In the genomic region with DNA sequence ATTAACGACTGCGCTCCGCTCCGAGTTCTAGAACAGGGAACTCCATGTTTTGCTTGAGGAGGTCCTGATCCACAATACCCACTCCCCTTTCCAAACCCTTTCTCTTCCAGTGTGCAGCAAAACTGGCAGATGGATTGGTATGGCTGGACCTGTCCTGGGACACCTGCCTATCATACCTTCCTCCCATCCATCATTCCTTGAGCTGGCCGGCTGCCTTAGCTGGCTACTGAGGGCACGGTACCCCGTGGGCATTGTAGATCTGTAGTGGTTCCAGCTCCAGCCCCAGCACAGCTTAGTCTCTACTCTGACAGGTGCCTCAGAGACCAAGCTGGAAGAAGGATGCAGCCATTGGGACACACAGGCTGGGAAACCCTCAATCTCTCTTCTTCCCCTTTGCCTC, we compare ENCODE assay signal across 12 mouse cellular contexts. TPM values are rescaled to one million over a fixed set of nuclear protein-coding genes. Genes with fewer than 3 reads are reported as not detected.
A peak's percentile ranks its signal among the peaks of the same experiment; 100 is the strongest.
DNase-seq lines count a peak whose midpoint lies in the region; ATAC-seq lines count a peak whose summit lies in the region.
"Had no signal": no experiment of that assay in that cellular context is flagged by ENCODE, and none has a peak within 500 bp of the region (broad histone marks: within the 10 kb centered on the region; RNA-seq: fewer than 3 reads in every experiment).

No protein-coding gene starts in this region.

- peak overlapping the region; percentile 77; the same call in 1 of the 2 replicates for H3K9ac ChIP-seq in heart, embryonic 14.5 days (ENCODE audit: low read length)
- H3K9ac ChIP-seq in hindbrain, embryonic 13.5 days = peak overlapping the region; percentile 87
- peak overlapping the region; percentile 85 for H3K9ac ChIP-seq in midbrain, embryonic 13.5 days (replicated peaks)

- intact Hi-C loops in heart, postnatal 10 days (cut with DNase I) = no loop called here
- intact Hi-C loops in left cerebral cortex, postnatal 36 days (cut with DNase I) = no loop called here

- peaks cover 31% of the 10 kb centered on the region in 2 experiments for H3K4me1 ChIP-seq in heart, embryonic 14.5 days (ENCODE audit: control insufficient read depth in 2 of 2, insufficient read depth in 2 of 2, low read length in 2 of 2)
- peaks cover 16% of the 10 kb centered on the region for H3K4me1 ChIP-seq in brown adipose tissue, adult 24 weeks (ENCODE audit: control insufficient read depth, insufficient read depth, insufficient read length, low read length)
- peaks cover 46% of the 10 kb centered on the region for H3K4me1 ChIP-seq in hindbrain, embryonic 13.5 days (replicated peaks)
- peaks cover 43% of the 10 kb centered on the region for H3K4me1 ChIP-seq in midbrain, embryonic 13.5 days (replicated peaks)

- peaks cover 6% of the 10 kb centered on the region; the same call in 1 of the 2 replicates for H3K36me3 ChIP-seq in heart, embryonic 14.5 days (ENCODE audit: control insufficient read depth, insufficient read depth, low read length)
- peaks cover 16% of the 10 kb centered on the region for H3K36me3 ChIP-seq in hindbrain, embryonic 13.5 days
- peaks cover 21% of the 10 kb centered on the region; the same call in 1 of the 2 replicates for H3K36me3 ChIP-seq in midbrain, embryonic 13.5 days

- peak overlapping the region; percentile 81 for H3K4me2 ChIP-seq in heart, embryonic 14.5 days (ENCODE audit: low read length)
- H3K4me2 ChIP-seq in hindbrain, embryonic 13.5 days = peak overlapping the region; percentile 93
- peak overlapping the region; percentile 91 for H3K4me2 ChIP-seq in midbrain, embryonic 13.5 days (replicated peaks)

- DNase-seq in heart, postnatal 10 days = no peak
- no peak for DNase-seq in cerebellum, adult 8-10 months
- DNase-seq in cerebellum, postnatal 4 days (ENCODE audit: low spot score in 2 of 2) = no peak
- no peak for DNase-seq in left cerebral cortex, postnatal 36 days (ENCODE audit: low spot score in 2 of 2)
- DNase-seq: adrenal gland, postnatal 25 days; kidney, adult 8-10 months; thymus, postnatal 36 days had no signal

- peaks cover 11% of the 10 kb centered on the region for H3K27me3 ChIP-seq in heart, embryonic 14.5 days (ENCODE audit: control insufficient read depth, insufficient read depth, low read length)
- peaks cover 50% of the 10 kb centered on the region for H3K27me3 ChIP-seq in hindbrain, embryonic 13.5 days
- H3K27me3 ChIP-seq in midbrain, embryonic 13.5 days = peaks cover 42% of the 10 kb centered on the region

- no peak for ATAC-seq in heart, embryonic 14.5 days (ENCODE audit: insufficient number of reproducible peaks, insufficient read depth, low FRiP score, low read depth)
- no peak for ATAC-seq in hindbrain, embryonic 13.5 days (ENCODE audit: low FRiP score)
- ATAC-seq in midbrain, embryonic 13.5 days = no peak

- no peak overlapping the region for H3K27ac ChIP-seq in heart, embryonic 14.5 days (replicated peaks in 1 of 2; ENCODE audit: control insufficient read depth in 1 of 2, insufficient read depth in 1 of 2, low read depth in 2 of 2, low read length in 2 of 2)
- H3K27ac ChIP-seq in brown adipose tissue, adult 24 weeks (replicated peaks; ENCODE audit: low read depth, low read length) = no peak overlapping the region
- no peak overlapping the region for H3K27ac ChIP-seq in hindbrain, embryonic 13.5 days
- H3K27ac ChIP-seq in midbrain, embryonic 13.5 days = no peak overlapping the region

- 29% methylated on average over 7 of the region's 7 CpGs for WGBS in heart, embryonic 14.5 days
- WGBS in hindbrain, embryonic 13.5 days = 24% methylated on average over 7 of the region's 7 CpGs
- 25% methylated on average over 7 of the region's 7 CpGs for WGBS in midbrain, embryonic 13.5 days

- H3K9me3 ChIP-seq in heart, embryonic 14.5 days (ENCODE audit: control insufficient read depth, low read length) = no peaks in the 10 kb centered on the region
- H3K9me3 ChIP-seq in hindbrain, embryonic 13.5 days = no peaks in the 10 kb centered on the region
- H3K9me3 ChIP-seq in midbrain, embryonic 13.5 days = no peaks in the 10 kb centered on the region

- H3K4me3 ChIP-seq in heart, embryonic 14.5 days (ENCODE audit: control insufficient read depth in 1 of 2, insufficient read depth in 1 of 2, low read depth in 1 of 2, low read length in 2 of 2) = peak overlapping the region in 1 of 2 experiments; percentile 56; a peak in 3 of 4 replicates
- H3K4me3 ChIP-seq in brown adipose tissue, adult 24 weeks (ENCODE audit: insufficient read depth, low read depth, low read length) = peak overlapping the region; percentile 89
- peak overlapping the region; percentile 51 for H3K4me3 ChIP-seq in hindbrain, embryonic 13.5 days
- peak overlapping the region; percentile 49 for H3K4me3 ChIP-seq in midbrain, embryonic 13.5 days (replicated peaks)

RNA-seq across cellular contexts. Expression of a gene that starts 1.6 kb away (rescaled TPM):
- 647 and 682 TPM in 2 replicates for polyA plus RNA-seq in heart, embryonic 14.5 days (2014; fragmentation: Nextera tagmentation; extraction: Ambion mirVana)
- total RNA-seq in heart, postnatal 10 days (2021) = 1,000 to 10,000 TPM; 1,157 to 1,242 TPM
- 3,122 and 3,143 TPM in 2 replicates for polyA plus RNA-seq in brown adipose tissue, adult 24 weeks (2012; ENCODE audit: insufficient read depth, insufficient read length, missing spikeins)
- 37.0 and 37.8 TPM in 2 replicates for polyA plus RNA-seq in hindbrain, embryonic 13.5 days (2015; fragmentation: Nextera tagmentation; extraction: Ambion mirVana)
- 15.1 and 17.1 TPM in 2 replicates for polyA plus RNA-seq in midbrain, embryonic 13.5 days (2015; fragmentation: Nextera tagmentation; extraction: Ambion mirVana)
- 100 to 1,000 TPM; 373 to 446 TPM for total RNA-seq in left cerebral cortex, postnatal 36 days (2021)

RNA-seq across cellular contexts. Expression of a gene that starts 5.0 kb away (rescaled TPM):
- polyA plus RNA-seq in heart, embryonic 14.5 days (2014; fragmentation: Nextera tagmentation; extraction: Ambion mirVana) = 23.4 and 25.1 TPM in 2 replicates
- total RNA-seq in heart, postnatal 10 days (2021) = 1 to 10 TPM; 8.6 to 9.9 TPM
- polyA plus RNA-seq in brown adipose tissue, adult 24 weeks (2012; ENCODE audit: insufficient read depth, insufficient read length, missing spikeins) = 4.1 and 7.6 TPM in 2 replicates
- 26.8 and 34.9 TPM in 2 replicates for polyA plus RNA-seq in hindbrain, embryonic 13.5 days (2015; fragmentation: Nextera tagmentation; extraction: Ambion mirVana)
- polyA plus RNA-seq in midbrain, embryonic 13.5 days (2015; fragmentation: Nextera tagmentation; extraction: Ambion mirVana) = 22.7 and 29.5 TPM in 2 replicates
- 1 to 10 TPM in 1 of 2 experiments, under 1 TPM in 1; 0.79 to 1.7 TPM for total RNA-seq in left cerebral cortex, postnatal 36 days (2021)

RNA-seq across cellular contexts. Expression of a gene that starts 9.2 kb away (rescaled TPM):
- polyA plus RNA-seq in heart, embryonic 14.5 days (2014; fragmentation: Nextera tagmentation; extraction: Ambion mirVana) = 0.28 and 0.57 TPM in 2 replicates
- not detected for total RNA-seq in heart, postnatal 10 days (2021)
- not detected in 2 replicates for polyA plus RNA-seq in brown adipose tissue, adult 24 weeks (2012; ENCODE audit: insufficient read depth, insufficient read length, missing spikeins)
- polyA plus RNA-seq in hindbrain, embryonic 13.5 days (2015; fragmentation: Nextera tagmentation; extraction: Ambion mirVana) = 1.7 and 2.3 TPM in 2 replicates
- 0.35 TPM in 1 of 2 replicates, not detected in the other for polyA plus RNA-seq in midbrain, embryonic 13.5 days (2015; fragmentation: Nextera tagmentation; extraction: Ambion mirVana)
- under 1 TPM in 1 of 2 experiments, not detected in 1; 0.35 TPM for total RNA-seq in left cerebral cortex, postnatal 36 days (2021)
- total RNA-seq: common myeloid progenitor, adult 5-6 weeks had no signal

RNA-seq across cellular contexts. Expression of a gene that starts 9.9 kb away (rescaled TPM):
- 99.1 and 103 TPM in 2 replicates for polyA plus RNA-seq in heart, embryonic 14.5 days (2014; fragmentation: Nextera tagmentation; extraction: Ambion mirVana)
- 10 to 100 TPM; 41.3 to 44.8 TPM for total RNA-seq in heart, postnatal 10 days (2021)
- 27.2 and 35.3 TPM in 2 replicates for polyA plus RNA-seq in brown adipose tissue, adult 24 weeks (2012; ENCODE audit: insufficient read depth, insufficient read length, missing spikeins)
- 302 and 313 TPM in 2 replicates for polyA plus RNA-seq in hindbrain, embryonic 13.5 days (2015; fragmentation: Nextera tagmentation; extraction: Ambion mirVana)
- 323 and 327 TPM in 2 replicates for polyA plus RNA-seq in midbrain, embryonic 13.5 days (2015; fragmentation: Nextera tagmentation; extraction: Ambion mirVana)
- 10 to 100 TPM; 80.0 to 82.4 TPM for total RNA-seq in left cerebral cortex, postnatal 36 days (2021)

RNA-seq across cellular contexts. Expression of a gene that starts 11.5 kb away (rescaled TPM):
- 0.46 and 0.58 TPM in 2 replicates for polyA plus RNA-seq in heart, embryonic 14.5 days (2014; fragmentation: Nextera tagmentation; extraction: Ambion mirVana)
- under 1 TPM in 1 of 2 experiments, not detected in 1; 0.53 TPM for total RNA-seq in heart, postnatal 10 days (2021)
- not detected in 2 replicates for polyA plus RNA-seq in brown adipose tissue, adult 24 weeks (2012; ENCODE audit: insufficient read depth, insufficient read length, missing spikeins)
- polyA plus RNA-seq in hindbrain, embryonic 13.5 days (2015; fragmentation: Nextera tagmentation; extraction: Ambion mirVana) = 0.57 and 1.2 TPM in 2 replicates
- polyA plus RNA-seq in midbrain, embryonic 13.5 days (2015; fragmentation: Nextera tagmentation; extraction: Ambion mirVana) = 0.58 and 0.73 TPM in 2 replicates
- total RNA-seq in left cerebral cortex, postnatal 36 days (2021) = not detected
- total RNA-seq: adrenal gland, postnatal 25 days; common myeloid progenitor, adult 5-6 weeks had no signal

Comparison
In these comparisons a context has a peak if more than half of its experiments do, and no peak if none do; other contexts are left out.
1. RNA of a gene that starts 1.6 kb away (polyA plus RNA-seq): 3,122 to 3,143 TPM in brown adipose tissue, adult 24 weeks and 647 to 682 TPM in heart, embryonic 14.5 days; 37.0 to 37.8 TPM in hindbrain, embryonic 13.5 days and 15.1 to 17.1 TPM in midbrain, embryonic 13.5 days; every median in the first group is over 10 times any median in the second.
2. Peak in every context shown above with its lines, with median percentiles within 50 percentile points of each other: H3K4me2 ChIP-seq and H3K9ac ChIP-seq.